Mouse (Mus musculus) lung, postnatal 36 days (tissue): ENCODE results near the gene Sema5b.
A peak's percentile ranks its signal among the peaks of the same experiment; 100 is the strongest.
"Not testable (repeated sequence)": the region's sequence is repeated elsewhere in the genome, so short reads cannot be mapped to it uniquely, and the experiment has no call there.

Experiments
- DNase-seq: peaks from one replicate; pipeline ENCODE4 v3.0.0; 2022; ENCODE audit warnings: mixed read lengths

Sema5b gene

GRCm38 (mm10) chr16:35555596-35556482 is 14.9 kb downstream of the Sema5b start:
- DNase-seq, result no peak

GRCm38 (mm10) chr16:35557038-35557437 is 16.1 kb downstream of the Sema5b start:
- no peak for DNase-seq

GRCm38 (mm10) chr16:35561541-35561940 is 20.6 kb downstream of the Sema5b start:
- DNase-seq, result no peak

GRCm38 (mm10) chr16:35564246-35564905 is 23.4 kb downstream of the Sema5b start:
- DNase-seq, result no peak

GRCm38 (mm10) chr16:35565601-35566000 is 24.7 kb downstream of the Sema5b start:
- DNase-seq, result not testable (repeated sequence)

- DNase-seq, result no peak
These were observed 27.4 kb downstream of the Sema5b start for GRCm38 (mm10) chr16:35568225-35568880.

- no peak for DNase-seq
These were observed 28.4 kb downstream of the Sema5b start for GRCm38 (mm10) chr16:35569347-35569746.

GRCm38 (mm10) chr16:35569758-35570157 is 28.8 kb downstream of the Sema5b start:
- peak; percentile 23 for DNase-seq

- no peak for DNase-seq
These were observed 29.7 kb downstream of the Sema5b start for GRCm38 (mm10) chr16:35570627-35571026.

- no peak for DNase-seq
These were observed 32.6 kb downstream of the Sema5b start for GRCm38 (mm10) chr16:35573586-35573985.

- DNase-seq, result no peak
These were observed 36.4 kb downstream of the Sema5b start for GRCm38 (mm10) chr16:35577181-35577941.

- no peak for DNase-seq
These were observed 40.4 kb downstream of the Sema5b start for GRCm38 (mm10) chr16:35581299-35581698.

GRCm38 (mm10) chr16:35583551-35584080 is 42.7 kb downstream of the Sema5b start:
- DNase-seq, result no peak

GRCm38 (mm10) chr16:35585126-35585694 is 44.3 kb downstream of the Sema5b start:
- DNase-seq, result no peak

GRCm38 (mm10) chr16:35587046-35587779 is 46.3 kb downstream of the Sema5b start:
- no peak for DNase-seq

- DNase-seq, result no peak
These were observed 47.0 kb downstream of the Sema5b start for GRCm38 (mm10) chr16:35587866-35588465.

- no peak for DNase-seq
These were observed 47.8 kb downstream of the Sema5b start for GRCm38 (mm10) chr16:35588731-35589151.

GRCm38 (mm10) chr16:35591756-35592155 is 50.8 kb downstream of the Sema5b start:
- peak; percentile 16 for DNase-seq

- DNase-seq, result peak; percentile 72
These were observed 51.5 kb downstream of the Sema5b start for GRCm38 (mm10) chr16:35592274-35593065.

- no peak for DNase-seq
These were observed 52.5 kb downstream of the Sema5b start for GRCm38 (mm10) chr16:35593474-35593873.
